ENCODE assay signal across 19 mouse cellular contexts in genomic region chr8:114679386-114680098, GRCm38 (mm10).
DNase-seq lines count a peak whose midpoint lies in the region; ATAC-seq and TF ChIP-seq lines count a peak whose summit lies in the region.
"Had no signal": no experiment of that assay in that cellular context is flagged by ENCODE, and none has a peak within 500 bp of the region (broad histone marks: within the 10 kb centered on the region; RNA-seq: fewer than 3 reads in every experiment).

No protein-coding gene starts in this region.

- H3K9ac ChIP-seq in limb, embryonic 13.5 days, result no peak overlapping the region
- no peak overlapping the region for H3K9ac ChIP-seq in limb, embryonic 14.5 days (ENCODE audit: low read depth, low read length, severe bottlenecking)
- H3K9ac ChIP-seq: heart, embryonic 13.5 days; liver, embryonic 13.5 days; midbrain, embryonic 13.5 days had no signal

- no peak overlapping the region for H3K27ac ChIP-seq in limb, embryonic 13.5 days
- no peak overlapping the region for H3K27ac ChIP-seq in limb, embryonic 10.5 days
- H3K27ac ChIP-seq in limb, embryonic 14.5 days (replicated peaks; ENCODE audit: low read depth, low read length), result no peak overlapping the region
- H3K27ac ChIP-seq: heart, embryonic 13.5 days; liver, embryonic 13.5 days; midbrain, embryonic 13.5 days had no signal

- peak; percentile 64; the same call in 1 of the 2 replicates for ATAC-seq in limb, embryonic 13.5 days (ENCODE audit: low FRiP score, low read depth)
- peak; percentile 71 for ATAC-seq in limb, embryonic 14.5 days (ENCODE audit: low FRiP score, low read depth)
- ATAC-seq: forebrain, embryonic 14.5 days; hindbrain, embryonic 16.5 days; midbrain, embryonic 13.5 days had no signal

- peak; percentile 10 for DNase-seq in adrenal gland, postnatal 10 days
- DNase-seq in adrenal gland, postnatal 4 days (ENCODE audit: low spot score in 2 of 2), result no peak
- DNase-seq in limb, embryonic 10.5 days (ENCODE audit: low spot score), result no peak
- DNase-seq in 3T3-L1 (ENCODE audit: low read depth, low spot score), result peak; percentile 94
- DNase-seq in limb, embryonic 14.5 days (ENCODE audit: low spot score), result peak; percentile 64
- DNase-seq in cerebellum, postnatal 25 days, result no peak
- no peak for DNase-seq in heart, postnatal 4 days
- DNase-seq: cerebellum, adult 9-11 months; heart, postnatal 36 days; kidney, adult 9 months; liver, embryonic 13.5 days; right cerebral cortex, postnatal 14 days had no signal

- H3K4me2 ChIP-seq in limb, embryonic 13.5 days (replicated peaks), result no peak overlapping the region
- no peak overlapping the region for H3K4me2 ChIP-seq in limb, embryonic 14.5 days (replicated peaks; ENCODE audit: low read depth, low read length, severe bottlenecking)
- H3K4me2 ChIP-seq: heart, embryonic 13.5 days; liver, embryonic 13.5 days; midbrain, embryonic 13.5 days had no signal

- H3K4me1 ChIP-seq in limb, embryonic 13.5 days, result peaks cover 26% of the 10 kb centered on the region
- H3K4me1 ChIP-seq in limb, embryonic 10.5 days, result peaks cover 35% of the 10 kb centered on the region
- H3K4me1 ChIP-seq in limb, embryonic 14.5 days (ENCODE audit: control insufficient read depth, insufficient read depth, low read length), result 0 out of 2 replicates have a peak, but pooled peaks cover 8% of the 10 kb centered on the region
- H3K4me1 ChIP-seq: heart, embryonic 13.5 days; liver, embryonic 13.5 days had no signal

- 54% methylated on average over 14 of the region's 14 CpGs for WGBS in limb, embryonic 13.5 days
- WGBS in limb, embryonic 10.5 days, result 81% methylated on average over 14 of the region's 14 CpGs
- 56% methylated on average over 14 of the region's 14 CpGs for WGBS in limb, embryonic 14.5 days

- H3K36me3 ChIP-seq in limb, embryonic 13.5 days, result no peaks in the 10 kb centered on the region
- no peaks in the 10 kb centered on the region for H3K36me3 ChIP-seq in limb, embryonic 10.5 days
- H3K36me3 ChIP-seq in limb, embryonic 14.5 days (ENCODE audit: control insufficient read depth, insufficient read depth, low read length), result no peaks in the 10 kb centered on the region
- H3K36me3 ChIP-seq: heart, embryonic 13.5 days; liver, embryonic 13.5 days; midbrain, embryonic 13.5 days had no signal

- no peak overlapping the region for H3K4me3 ChIP-seq in limb, embryonic 13.5 days
- H3K4me3 ChIP-seq in limb, embryonic 10.5 days, result no peak overlapping the region
- no peak overlapping the region for H3K4me3 ChIP-seq in limb, embryonic 14.5 days (replicated peaks; ENCODE audit: low read length)
- H3K4me3 ChIP-seq: erythroblast, embryonic 14.5 days; heart, embryonic 13.5 days; liver, embryonic 13.5 days; midbrain, embryonic 13.5 days had no signal

- H3K27me3 ChIP-seq in limb, embryonic 13.5 days, result peaks cover 12% of the 10 kb centered on the region
- peaks cover 15% of the 10 kb centered on the region; the same call in 1 of the 2 replicates for H3K27me3 ChIP-seq in limb, embryonic 10.5 days (ENCODE audit: low read depth, poor library complexity, severe bottlenecking)
- H3K27me3 ChIP-seq in limb, embryonic 14.5 days (ENCODE audit: control insufficient read depth, insufficient read depth, low read length), result no peaks in the 10 kb centered on the region
- H3K27me3 ChIP-seq: CH12.LX; liver, embryonic 13.5 days; midbrain, embryonic 13.5 days had no signal

- no peaks in the 10 kb centered on the region for H3K9me3 ChIP-seq in limb, embryonic 13.5 days
- H3K9me3 ChIP-seq in limb, embryonic 10.5 days (replicated peaks), result no peaks in the 10 kb centered on the region; the same call in 1 of the 2 replicates
- no peaks in the 10 kb centered on the region for H3K9me3 ChIP-seq in limb, embryonic 14.5 days (ENCODE audit: control insufficient read depth, low read length)
- H3K9me3 ChIP-seq: heart, embryonic 13.5 days; liver, embryonic 13.5 days; midbrain, embryonic 13.5 days had no signal

- no peak for TF ChIP-seq POLR2A in limb, embryonic 14.5 days (IDR thresholded peaks at IDR 0.05; ENCODE audit: borderline replicate concordance, extremely low read depth, insufficient read depth, insufficient read length)

Comparison
In these comparisons a context has a peak if more than half of its experiments do, and no peak if none do; other contexts are left out.
1. DNase-seq: peak in adrenal gland, postnatal 10 days (single experiment), 3T3-L1 (single experiment) and limb, embryonic 14.5 days (single experiment); none in adrenal gland, postnatal 4 days (0 of 2), limb, embryonic 10.5 days (single experiment), cerebellum, postnatal 25 days (0 of 2) and heart, postnatal 4 days (single experiment).